Mouse (Mus musculus) cerebellum, adult 2 months (tissue): ENCODE measurements around the gene Specc1l. TPM values are rescaled to one million over a fixed set of nuclear protein-coding genes. Genes with fewer than 3 reads are reported as not detected.

Source experiments
- DNase-seq, 2 experiments: peaks; one replicate each; pipeline ENCODE4 v3.0.0; 2021
- H3K27ac ChIP-seq: fragments of 200-500 bp; 2 replicates; pipeline ENCODE4 v1.5.1; 2012; ENCODE audit warnings: low read length, control low read depth, inconsistent platforms; ENCODE audit not compliant: insufficient read depth
- H3K27me3 ChIP-seq: fragments of 200-500 bp; 2 replicates; pipeline ENCODE4 v1.6.1; 2012; ENCODE audit warnings: inconsistent platforms, mild to moderate bottlenecking, low read length, moderate library complexity; ENCODE audit not compliant: control insufficient read depth, insufficient read depth
- H3K4me1 ChIP-seq: fragments of 200-500 bp; 2 replicates; pipeline ENCODE4 v1.6.1; 2011; ENCODE audit warnings: low read length; ENCODE audit not compliant: control insufficient read depth, insufficient read depth
- H3K4me3 ChIP-seq: fragments of 200-500 bp; replicated peaks from 2 replicates; pipeline ENCODE3; 2011; ENCODE audit warnings: mild to moderate bottlenecking, low read depth, low read length, control low read depth; ENCODE audit not compliant: insufficient read depth
- CTCF ChIP-seq: fragments of 200-500 bp; IDR thresholded peaks from 2 replicates; pipeline ENCODE4 v1.5.1; 2011; ENCODE audit warnings: low read depth, mild to moderate bottlenecking, control low read depth, low read length, moderate library complexity, borderline replicate concordance; ENCODE audit not compliant: insufficient read depth
- POLR2A ChIP-seq: fragments of 200-500 bp; IDR thresholded peaks from 2 replicates; pipeline ENCODE4 v1.6.1; 2011; ENCODE audit warnings: low read length, control low read depth, borderline replicate concordance; ENCODE audit not compliant: insufficient read depth
- WGBS: fragments of 180-500 bp; shearing (Covaris S2); methylation state at CpG from one replicate; pipeline ENCODE4 v1.1.7; 2018; 5-methylcytosine and 5-hydroxymethylcytosine counted together
- polyA plus RNA-seq: library from polyadenylated mRNA; depleted of rRNA; stranded (reverse); fragments of >200 nt; gene quantifications from 2 replicates; pipeline ENCODE4 v1.2.3, GENCODE M21; 2012

Specc1l gene
- polyA plus RNA-seq, 1 experiment: 34.9 TPM

DNA sequence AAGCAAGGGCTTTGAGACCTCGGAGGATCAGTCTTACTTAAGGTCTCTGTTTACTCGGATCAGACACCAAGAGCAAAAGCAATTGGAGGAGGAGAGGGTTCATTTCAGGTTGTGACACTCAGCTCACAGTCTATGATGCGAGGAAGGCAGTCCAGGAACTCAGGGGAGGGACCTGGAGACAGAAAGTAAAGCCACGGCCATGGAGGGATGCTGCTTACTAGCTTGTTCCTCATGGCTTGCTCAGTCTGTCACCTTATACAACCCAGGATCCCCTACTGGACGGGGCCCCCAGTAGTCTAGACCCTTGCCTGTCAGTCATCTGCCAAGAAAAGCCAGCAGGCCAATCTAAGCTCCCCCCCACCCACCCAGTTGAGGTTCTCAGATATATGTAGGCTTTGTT is 33.0 kb upstream of the Specc1l start:
- no peaks in the 10 kb centered on the region for H3K4me1 ChIP-seq
- DNase-seq: no peak
- 86% methylated on average over 5 of the region's 5 CpGs for WGBS
- TF ChIP-seq POLR2A (no peak), CTCF (no peak)
- H3K4me3 ChIP-seq: no peak overlapping the region
- H3K27ac ChIP-seq: no peak overlapping the region
- H3K27me3 ChIP-seq: no peaks in the 10 kb centered on the region

DNA sequence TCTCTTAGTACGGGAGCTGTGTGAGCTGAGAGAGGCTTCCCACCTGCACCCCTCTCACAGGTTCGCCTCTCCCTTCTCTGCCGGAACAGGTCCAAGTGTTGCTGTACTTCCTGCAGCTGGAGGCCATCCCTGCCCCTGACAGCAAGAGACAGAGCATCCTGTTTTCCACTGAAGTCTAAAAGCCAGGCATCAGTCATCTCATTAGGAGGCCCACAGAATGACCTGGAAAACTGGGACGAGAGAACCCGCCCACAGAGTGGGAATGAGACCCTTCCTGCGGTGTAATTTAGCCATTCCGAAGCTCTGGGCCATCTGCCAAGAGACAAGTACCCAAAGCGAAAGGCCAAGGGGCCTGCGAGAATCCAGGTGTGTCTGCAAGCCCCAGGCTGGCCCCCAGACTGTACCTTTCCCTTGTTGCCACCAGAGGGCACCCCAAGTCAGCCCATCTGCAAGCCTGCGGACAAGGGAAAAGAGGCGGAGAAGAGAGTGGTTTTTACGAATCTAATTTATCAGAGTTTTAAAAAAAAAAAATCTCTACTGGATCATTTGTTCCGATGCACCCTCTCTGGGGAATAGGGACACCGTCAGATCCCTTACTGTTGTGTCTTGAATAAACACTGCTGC is 29.6 kb upstream of the Specc1l start:
- H3K4me3 ChIP-seq: no peak overlapping the region
- peak; percentile 88 for TF ChIP-seq CTCF
- TF ChIP-seq POLR2A: no peak
- no peaks in the 10 kb centered on the region for H3K4me1 ChIP-seq
- H3K27me3 ChIP-seq: no peaks in the 10 kb centered on the region
- H3K27ac ChIP-seq: no peak overlapping the region
- WGBS: 29% methylated on average over 14 of the region's 14 CpGs
- DNase-seq: peak; percentile 73 to 82

DNA sequence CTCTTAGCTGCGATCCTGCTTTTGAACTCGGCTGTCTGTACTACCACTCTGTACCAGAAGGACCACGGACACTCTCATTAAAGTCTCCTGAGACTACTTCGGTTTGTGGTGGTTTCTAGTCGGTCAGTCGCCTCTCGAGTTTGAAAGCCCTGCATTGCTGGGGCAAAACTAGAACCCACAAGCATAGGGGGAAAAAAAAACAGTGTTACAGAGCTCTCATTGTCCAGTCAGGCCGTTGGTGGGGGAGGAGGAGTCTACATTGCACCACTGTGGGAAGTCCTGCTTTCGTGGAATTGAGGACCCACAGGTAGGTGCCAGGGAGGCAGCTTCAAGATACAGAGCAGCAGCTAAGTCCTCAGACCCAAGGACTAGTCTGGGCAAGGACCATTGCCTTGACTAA is 27.0 kb upstream of the Specc1l start:
- Histone ChIP-seq H3K27ac (no peak overlapping the region), H3K27me3 (no peaks in the 10 kb centered on the region), H3K4me1 (no peaks in the 10 kb centered on the region), H3K4me3 (no peak overlapping the region)
- TF ChIP-seq CTCF: no peak
- no peak for TF ChIP-seq POLR2A
- 93% methylated on average over 9 of the region's 9 CpGs for WGBS
- DNase-seq: no peak

DNA sequence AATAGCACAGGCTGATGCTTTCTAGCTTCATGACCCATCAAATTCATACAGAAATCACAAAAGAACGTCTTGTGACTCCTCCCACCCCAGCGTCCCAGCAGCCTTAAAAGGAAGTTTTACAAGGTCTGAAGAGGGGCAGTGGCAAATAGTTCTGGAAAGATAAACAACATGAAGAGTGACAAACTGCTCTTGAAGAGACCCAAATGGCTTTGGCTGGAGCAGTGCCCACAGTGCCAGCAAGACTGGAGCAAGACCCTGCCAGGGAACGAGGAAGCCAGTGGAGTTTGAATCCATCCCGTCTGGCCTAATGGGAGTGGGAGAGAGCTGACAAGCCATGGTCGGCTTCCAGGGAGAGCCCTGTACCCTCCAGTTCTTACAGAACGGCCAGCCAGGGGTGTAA is 25.3 kb upstream of the Specc1l start:
- Histone ChIP-seq H3K4me3 (no peak overlapping the region), H3K27ac (no peak overlapping the region), H3K27me3 (no peaks in the 10 kb centered on the region), H3K4me1 (no peaks in the 10 kb centered on the region)
- TF ChIP-seq CTCF (no peak), POLR2A (no peak)
- 23% methylated on average over 6 of the region's 6 CpGs for WGBS
- no peak for DNase-seq

DNA sequence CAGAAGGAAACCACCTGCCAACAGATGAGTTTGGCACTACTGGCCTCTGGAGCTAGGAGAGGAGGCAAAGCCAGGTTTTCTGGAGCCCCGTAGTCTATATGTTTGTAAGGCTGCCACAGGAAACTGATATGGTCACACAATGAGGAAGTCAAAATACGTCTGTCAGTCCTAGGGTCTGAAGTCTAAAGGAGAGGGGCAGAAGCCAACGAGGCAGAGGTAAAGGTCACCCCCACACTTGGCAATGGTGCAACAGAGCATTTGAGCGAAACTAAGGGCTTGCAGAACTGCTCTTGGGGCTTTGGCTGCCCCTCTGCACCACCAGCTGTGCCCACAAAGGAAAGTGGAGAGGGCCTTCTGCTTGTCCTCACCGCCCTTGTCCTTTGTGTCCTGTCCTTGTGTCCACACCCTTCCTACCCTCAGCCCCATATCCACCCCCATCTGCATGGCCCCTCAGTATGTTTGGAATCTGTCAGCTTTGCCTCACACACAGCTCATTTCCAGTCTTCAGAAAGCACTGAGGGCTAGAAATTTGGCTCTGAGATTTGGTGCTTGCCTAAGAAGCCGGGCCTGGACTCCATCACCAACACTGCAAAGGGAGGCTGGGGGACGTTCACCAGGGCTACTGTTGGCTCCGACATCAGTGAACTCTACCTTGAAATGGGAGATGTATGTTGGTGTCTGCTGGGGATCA is 24.4 kb upstream of the Specc1l start:
- Histone ChIP-seq H3K27me3 (no peaks in the 10 kb centered on the region), H3K27ac (no peak overlapping the region), H3K4me3 (no peak overlapping the region), H3K4me1 (no peaks in the 10 kb centered on the region)
- TF ChIP-seq CTCF (no peak), POLR2A (no peak)
- 38% methylated on average over 8 of the region's 8 CpGs for WGBS
- no peak for DNase-seq

DNA sequence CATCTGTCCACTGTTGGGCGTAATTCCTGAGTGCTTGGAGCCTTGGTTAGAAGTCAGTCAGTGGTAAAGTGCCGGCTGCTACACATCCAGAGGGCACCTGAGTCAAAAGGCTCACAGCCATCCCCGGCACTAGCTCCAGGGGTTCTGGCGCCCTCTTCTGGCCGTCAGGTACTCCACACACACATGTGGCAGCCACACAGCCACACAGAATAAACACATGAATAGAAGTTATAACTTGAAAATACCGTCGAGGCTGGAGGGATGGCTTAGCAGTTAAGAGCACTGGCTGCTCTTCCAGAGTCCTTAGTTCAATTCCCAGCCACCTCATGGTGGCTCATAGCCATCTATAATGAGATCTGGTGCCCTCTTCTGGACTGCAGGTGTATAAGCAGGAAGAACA is 20.2 kb upstream of the Specc1l start:
- whole genome bisulfite sequencing: 54% methylated on average over 7 of the region's 7 CpGs
- Histone ChIP-seq H3K27ac (no peak overlapping the region), H3K4me1 (no peaks in the 10 kb centered on the region), H3K27me3 (no peaks in the 10 kb centered on the region), H3K4me3 (no peak overlapping the region)
- no peak for DNase-seq
- TF ChIP-seq POLR2A (no peak), CTCF (no peak)

DNA sequence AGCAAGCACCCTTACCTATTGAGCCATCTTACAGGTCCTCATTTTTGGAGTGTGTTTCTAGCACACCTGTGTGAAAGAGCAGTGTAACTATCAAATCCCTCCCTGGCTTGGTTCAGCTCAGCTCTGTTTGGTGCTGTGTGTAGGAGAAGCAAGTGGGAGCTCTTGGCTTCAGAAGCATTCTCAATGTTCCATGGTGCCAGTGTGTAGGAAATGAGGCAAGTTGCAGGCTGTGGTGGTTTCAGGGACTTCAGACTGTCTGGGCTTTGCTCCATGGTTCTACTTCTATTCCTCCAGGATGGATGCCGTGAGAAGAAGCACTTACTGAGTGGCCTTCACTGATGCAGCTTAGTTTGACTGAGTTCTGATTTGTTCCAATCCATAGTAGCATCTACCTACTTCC is 14.1 kb upstream of the Specc1l start:
- WGBS: 85% methylated on average over 1 of the region's 1 CpGs
- TF ChIP-seq CTCF (no peak), POLR2A (no peak)
- Histone ChIP-seq H3K27me3 (no peaks in the 10 kb centered on the region), H3K4me3 (no peak overlapping the region), H3K4me1 (no peaks in the 10 kb centered on the region), H3K27ac (no peak overlapping the region)
- no peak for DNase-seq

DNA sequence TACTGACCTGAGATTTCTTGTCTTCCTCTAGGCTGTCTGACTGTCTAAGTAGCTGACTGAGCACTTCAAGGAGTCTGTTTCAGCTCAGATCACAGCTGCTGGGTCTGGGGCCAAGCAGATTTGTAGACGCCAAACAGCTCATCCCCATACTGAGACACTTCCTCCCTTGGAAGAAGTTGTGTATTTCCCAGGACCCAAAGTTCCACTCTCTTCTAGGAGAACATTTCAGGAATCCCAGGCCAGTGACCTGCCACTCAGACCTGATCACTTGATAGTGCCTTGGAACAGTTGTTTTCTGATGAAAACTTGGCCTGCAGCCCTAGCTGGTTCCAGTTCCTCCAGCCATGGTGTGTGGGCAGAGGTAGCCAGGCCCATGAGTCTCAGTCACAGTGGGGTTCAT is 11.1 kb upstream of the Specc1l start:
- 70% methylated on average over 1 of the region's 1 CpGs for WGBS
- H3K4me1 ChIP-seq: no peaks in the 10 kb centered on the region
- DNase-seq: no peak
- no peak overlapping the region for H3K27ac ChIP-seq
- H3K27me3 ChIP-seq: no peaks in the 10 kb centered on the region
- TF ChIP-seq CTCF (no peak), POLR2A (no peak)
- no peak overlapping the region for H3K4me3 ChIP-seq
